Mouse (Mus musculus): ENCODE results near the gene Wdr5.

- TF ChIP-seq CTCF (conservative IDR thresholded peaks at IDR 0.05; ENCODE audit: insufficient read depth, insufficient read length, low read depth, low read length) (no peak), POLR2A (IDR thresholded peaks at IDR 0.05; ENCODE audit: low read depth, low read length) (no peak)
Observed at GRCm38 (mm10) chr2:27510706-27511105, 4.3 kb upstream of the Wdr5 start.

Data from kidney, adult 2 months (tissue).